Mouse (Mus musculus): ENCODE data around the gene Aldh8a1.

Aldh8a1 gene

DNA sequence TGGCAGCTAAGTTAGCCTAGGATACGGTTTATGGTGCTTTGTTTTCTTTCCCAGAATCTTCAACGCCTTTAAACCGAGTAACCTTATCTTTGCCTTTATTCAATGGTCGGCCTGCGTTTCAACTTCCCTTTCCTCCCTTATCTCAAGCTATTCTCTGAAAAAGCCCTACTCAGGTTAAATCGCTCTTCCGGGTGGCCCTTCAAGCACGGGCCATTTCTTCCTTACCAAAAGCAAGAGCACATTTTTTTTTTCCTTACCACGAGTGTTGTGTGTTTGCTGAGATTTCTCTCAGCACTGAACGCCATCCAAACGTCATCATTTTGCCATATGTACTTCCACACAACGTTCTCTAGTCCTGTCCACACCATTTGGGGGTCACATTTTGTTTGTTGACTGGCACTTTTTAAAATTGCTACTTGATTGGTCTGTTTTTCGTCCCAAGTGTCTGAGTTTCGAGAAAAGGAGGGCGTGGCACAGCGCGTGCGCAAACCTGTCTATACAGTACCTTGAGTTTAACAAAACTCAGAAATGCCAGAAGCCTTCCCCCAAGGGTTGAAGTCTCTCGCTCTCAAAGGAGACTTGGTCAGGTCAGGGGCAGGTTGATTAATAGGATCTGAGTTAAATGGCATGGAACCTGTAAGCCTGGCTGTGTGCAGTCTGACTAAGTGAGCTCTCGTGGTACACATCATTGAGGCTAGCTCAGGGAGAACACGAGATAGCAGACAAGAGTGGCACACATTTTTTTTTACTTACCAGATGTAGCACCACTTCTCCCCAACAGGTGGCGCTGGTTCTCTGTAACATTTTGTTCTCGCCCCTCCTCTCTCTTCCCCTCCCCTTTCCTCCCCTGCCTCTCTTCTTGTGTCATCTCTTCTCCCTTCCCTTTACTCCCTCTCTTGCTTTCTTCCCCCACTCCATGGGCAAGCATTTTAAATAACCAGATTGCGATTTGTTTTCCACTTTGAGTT lies 43.6 kb downstream of the Aldh8a1 start:
- peak; percentile 64 for DNase-seq

DNA sequence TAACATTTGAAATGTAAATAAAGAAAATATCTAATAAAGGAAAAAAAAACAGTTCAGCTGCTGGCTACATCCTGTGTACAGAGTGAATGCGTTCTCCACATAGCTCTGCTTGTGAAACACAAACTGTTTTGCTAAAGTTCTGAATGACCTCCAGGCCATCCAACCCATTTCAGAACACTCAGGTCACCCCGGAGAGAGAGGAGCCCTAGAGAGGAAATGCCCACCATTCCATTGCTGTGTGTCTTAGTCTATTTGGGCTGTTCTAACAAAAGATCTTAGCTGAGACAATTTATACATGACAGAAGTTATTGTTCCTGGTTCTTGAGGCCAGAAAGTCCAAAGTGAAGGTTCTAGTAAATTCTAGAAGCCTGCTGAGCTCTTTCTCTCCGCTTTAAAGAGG lies 49.4 kb downstream of the Aldh8a1 start:
- no peak for DNase-seq

DNA sequence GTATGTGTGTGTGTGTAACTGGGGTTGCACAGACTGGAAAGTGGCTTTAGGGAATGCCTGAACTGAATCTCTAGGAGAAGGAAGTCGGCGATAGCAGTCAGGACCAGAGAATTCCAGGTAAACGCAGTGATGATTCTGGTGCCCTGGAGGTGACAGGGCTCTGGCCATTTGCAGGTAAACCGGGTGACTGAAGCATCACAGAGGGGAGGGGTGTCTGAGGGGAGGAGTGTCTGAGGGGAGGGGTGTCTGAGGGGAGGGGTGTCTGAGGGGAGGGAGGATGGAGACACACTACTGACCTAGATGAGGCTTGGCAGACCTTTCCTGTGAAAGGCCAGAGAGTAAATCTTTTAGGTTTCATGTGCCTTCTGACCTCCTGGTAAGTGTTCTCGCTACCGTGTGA lies 50.9 kb downstream of the Aldh8a1 start:
- DNase-seq = no peak

DNA sequence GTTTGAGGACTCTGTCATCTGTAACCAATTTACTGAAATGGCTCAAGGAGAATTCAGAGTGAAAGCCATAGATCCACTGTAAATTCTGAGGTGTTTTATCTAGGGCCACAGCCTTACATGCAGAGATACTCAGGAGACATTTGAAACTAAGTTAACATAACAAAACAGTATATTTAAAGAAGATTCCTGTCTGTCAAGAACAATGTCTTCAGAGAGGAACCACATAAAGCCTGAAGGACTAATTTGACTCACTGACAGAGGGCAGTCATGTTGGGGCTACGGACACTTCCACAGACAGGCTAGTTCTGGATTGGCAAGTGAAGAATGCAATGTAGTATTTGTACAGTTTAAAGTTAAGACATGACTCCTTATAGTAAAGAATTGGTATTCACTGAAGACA lies 62.2 kb downstream of the Aldh8a1 start:
- no peak for DNase-seq

DNA sequence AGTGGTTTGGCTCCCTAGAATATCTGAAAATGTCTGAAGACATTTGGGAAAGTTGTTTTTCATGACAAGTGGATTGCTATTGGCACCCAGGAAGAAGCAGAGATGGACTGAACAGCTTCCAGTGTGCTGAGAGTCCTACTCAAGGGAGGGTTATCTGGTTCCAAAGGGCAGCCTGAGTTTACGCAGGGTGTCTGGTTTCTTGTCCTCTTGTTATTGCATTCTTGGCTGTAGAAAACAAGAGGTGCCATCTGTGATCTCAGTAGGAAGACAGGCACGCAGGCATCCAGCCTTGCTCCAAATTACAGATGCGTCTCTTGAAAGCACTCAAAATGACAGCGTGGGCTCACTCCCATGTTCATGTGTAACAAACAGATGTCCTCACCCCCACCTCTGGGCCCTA lies 63.9 kb downstream of the Aldh8a1 start:
- DNase-seq = no peak

DNA sequence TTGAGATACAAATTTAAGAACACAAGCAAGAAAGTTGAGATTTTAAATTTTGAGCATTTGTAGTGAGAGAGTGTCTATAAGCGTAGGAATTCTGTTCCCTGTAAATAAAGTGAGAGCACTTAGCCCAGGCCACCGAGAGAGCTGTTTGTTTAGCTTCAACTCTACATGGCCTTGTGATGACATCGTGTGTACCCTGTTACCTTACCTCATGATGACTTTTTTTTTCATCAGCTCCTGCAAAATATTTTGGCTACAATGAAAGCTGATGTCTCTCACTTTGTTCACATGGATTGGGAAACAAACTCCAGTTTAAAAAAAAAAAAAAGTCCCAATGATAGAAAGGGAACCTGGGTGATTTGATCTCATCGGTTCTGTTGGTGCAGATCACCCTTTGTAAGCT lies 64.6 kb downstream of the Aldh8a1 start:
- no peak for DNase-seq

DNA sequence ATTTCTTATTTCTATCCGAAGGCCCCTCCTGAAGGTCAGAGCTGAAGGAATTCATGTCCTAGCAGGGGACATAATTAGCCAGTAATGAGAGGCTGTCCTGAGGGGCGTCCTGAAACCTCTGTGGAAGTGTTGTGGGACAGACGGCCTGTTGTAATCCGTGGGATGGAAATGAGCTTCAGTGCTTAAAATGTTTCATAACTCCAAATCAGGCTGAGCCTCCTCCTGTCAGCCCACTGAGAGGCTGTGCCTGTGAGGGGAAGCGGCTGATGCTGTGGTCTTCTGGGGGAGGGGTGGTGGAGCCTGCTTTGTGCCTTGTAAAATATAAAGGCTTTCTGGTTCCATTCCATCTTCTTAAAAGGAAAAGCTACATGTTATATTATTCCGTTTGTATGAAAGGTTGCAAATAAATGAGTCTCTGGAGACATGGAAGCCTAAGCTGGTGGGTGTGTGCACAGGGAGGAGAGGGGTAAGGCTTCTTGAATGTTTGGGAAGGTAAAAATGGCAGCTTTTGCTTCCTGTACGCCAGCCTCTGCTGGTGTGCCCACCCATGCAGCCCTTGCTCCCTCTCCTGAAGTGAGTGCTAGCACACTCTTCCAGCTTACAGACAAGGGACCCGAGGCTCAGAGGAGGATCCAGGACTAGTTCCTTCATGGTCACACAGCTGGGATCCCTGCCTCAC lies 66.7 kb downstream of the Aldh8a1 start:
- DNase-seq = peak; percentile 73

DNA sequence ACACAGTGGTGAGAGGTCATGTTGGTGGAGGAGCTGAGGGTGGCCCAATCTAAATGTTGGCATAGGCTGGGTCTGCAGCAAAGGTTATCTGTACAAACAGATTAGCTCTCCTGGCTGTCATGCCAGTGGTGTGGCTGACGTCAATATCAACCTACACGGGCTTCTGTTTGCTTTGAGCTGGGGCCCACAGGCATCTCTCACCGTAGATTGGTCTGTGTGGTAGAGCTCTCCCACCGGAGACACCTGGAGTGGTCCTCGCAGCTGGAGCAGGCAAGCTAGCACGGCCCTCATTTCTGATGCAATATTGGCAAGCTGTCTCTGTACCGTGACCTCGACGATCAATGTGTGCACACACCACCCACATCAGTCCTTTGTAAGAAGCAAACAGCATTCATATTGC lies 67.3 kb downstream of the Aldh8a1 start:
- no peak for DNase-seq
